Mouse (Mus musculus) liver, adult 2 months (tissue): Measurements from ENCODE around the gene Brd3os. TPM values are rescaled to one million over a fixed set of nuclear protein-coding genes. Genes with fewer than 3 reads are reported as not detected.

Source experiments
- DNase-seq: peaks from one replicate; pipeline ENCODE4 v3.0.0-alpha.2; 2011; ENCODE audit warnings: low read depth, low spot score; ENCODE audit errors: extremely low read depth
- H3K27ac ChIP-seq: fragments of 200-500 bp; replicated peaks from 2 replicates; pipeline ENCODE4 v1.5.1; 2012; ENCODE audit warnings: low read depth, mild to moderate bottlenecking, control low read depth, inconsistent platforms, low read length; ENCODE audit not compliant: insufficient read depth
- H3K27me3 ChIP-seq: fragments of 200-500 bp; 2 replicates; pipeline ENCODE4 v1.6.1; 2012; ENCODE audit warnings: mild to moderate bottlenecking, moderate library complexity, low read length, inconsistent platforms; ENCODE audit not compliant: control insufficient read depth, insufficient read depth
- H3K36me3 ChIP-seq: fragments of 200-500 bp; 2 replicates; pipeline ENCODE4 v1.6.1; 2012; ENCODE audit warnings: low read length, inconsistent platforms; ENCODE audit not compliant: control insufficient read depth, insufficient read depth
- H3K4me1 ChIP-seq: fragments of 200-500 bp; 2 replicates; pipeline ENCODE4 v1.6.1; 2011; ENCODE audit warnings: low read length; ENCODE audit not compliant: control insufficient read depth, insufficient read depth
- H3K4me3 ChIP-seq: fragments of 200-500 bp; 2 replicates; pipeline ENCODE4 v1.5.1; 2011; ENCODE audit warnings: low read depth, mild to moderate bottlenecking, control low read depth, low read length, moderate library complexity; ENCODE audit not compliant: insufficient read depth
- H3K79me2 ChIP-seq: fragments of 200-500 bp; 2 replicates; pipeline ENCODE4 v1.6.1; 2012; ENCODE audit warnings: inconsistent platforms, mild to moderate bottlenecking, low read length, moderate library complexity; ENCODE audit not compliant: control insufficient read depth, insufficient read depth
- H3K9ac ChIP-seq: fragments of 200-500 bp; 2 replicates; pipeline ENCODE4 v1.6.1; 2012; ENCODE audit warnings: low read depth, mild to moderate bottlenecking, control low read depth, inconsistent platforms, low read length
- CTCF ChIP-seq: fragments of 200-500 bp; IDR thresholded peaks from 2 replicates; pipeline ENCODE4 v1.5.1; 2011; ENCODE audit warnings: low read depth, low read length, control low read depth
- POLR2A ChIP-seq: fragments of 200-500 bp; IDR thresholded peaks from 2 replicates; pipeline ENCODE4 v1.6.1; 2011; ENCODE audit warnings: low read length, control low read depth; ENCODE audit not compliant: insufficient read depth; ENCODE audit errors: extremely low read depth
- WGBS: fragments of 180-500 bp; shearing (Covaris S2); methylation state at CpG from one replicate; pipeline ENCODE4 v1.1.7; 2018; 5-methylcytosine and 5-hydroxymethylcytosine counted together
- polyA plus RNA-seq: library from polyadenylated mRNA; depleted of rRNA; stranded (reverse); fragments of >200 nt; gene quantifications from 2 replicates; pipeline ENCODE4 v1.2.3, GENCODE M21; 2012; rRNA removed
- total RNA-seq: library from RNA; depleted of rRNA; stranded (reverse); fragments of >200 nt; gene quantifications from 2 replicates; pipeline ENCODE4 v1.2.3, GENCODE M21; 2014; rRNA removed

Brd3os gene
- total and polyA plus RNA-seq, 2 experiments: 0.09 to 0.82 TPM

- no peaks in the 10 kb centered on the region for H3K79me2 ChIP-seq
- H3K4me3 ChIP-seq: no peak overlapping the region
- no peaks in the 10 kb centered on the region for H3K27me3 ChIP-seq
- no peak for TF ChIP-seq CTCF
- TF ChIP-seq POLR2A: no peak
- no peak overlapping the region for H3K27ac ChIP-seq
- H3K4me1 ChIP-seq: no peaks in the 10 kb centered on the region
- WGBS: 96% methylated on average over 2 of the region's 2 CpGs
- no peak for DNase-seq
- no peak overlapping the region for H3K9ac ChIP-seq
- H3K36me3 ChIP-seq: no peaks in the 10 kb centered on the region
Measured at GRCm38 (mm10) chr2:27490939-27491338, 48.8 kb downstream of the Brd3os start.

Other genes with a start within 250 kb of the Brd3os start
- 382 and 424 TPM in 2 replicates for gene Sardh, start 194.0 kb upstream of the Brd3os start, total RNA-seq
- 768 and 871 TPM in 2 replicates for gene Sardh, start 194.0 kb upstream of the Brd3os start, polyA plus RNA-seq
- gene Vav2, start 15.3 kb upstream of the Brd3os start, total RNA-seq: 17.6 and 22.1 TPM in 2 replicates
- gene Vav2, start 15.3 kb upstream of the Brd3os start, polyA plus RNA-seq: 25.1 and 26.0 TPM in 2 replicates
- 5.8 and 7.9 TPM in 2 replicates for gene Brd3, start 65.3 kb downstream of the Brd3os start, total RNA-seq
- gene Brd3, start 65.3 kb downstream of the Brd3os start, polyA plus RNA-seq: 14.8 and 17.2 TPM in 2 replicates
- 16.7 and 20.4 TPM in 2 replicates for gene Wdr5, start 72.8 kb downstream of the Brd3os start, total RNA-seq
- gene Wdr5, start 72.8 kb downstream of the Brd3os start, polyA plus RNA-seq: 17.2 and 18.3 TPM in 2 replicates
- 108 and 124 TPM in 2 replicates for gene Rxra, start 234.1 kb downstream of the Brd3os start, total RNA-seq
- gene Rxra, start 234.1 kb downstream of the Brd3os start, polyA plus RNA-seq: 303 and 313 TPM in 2 replicates